Mouse (Mus musculus) megakaryocyte-erythroid progenitor cell, adult 5-6 weeks (primary cell): ENCODE measurements around the gene Gdpd3. TPM values are rescaled to one million over a fixed set of nuclear protein-coding genes. Genes with fewer than 3 reads are reported as not detected.

Source experiments
- total RNA-seq, 2 experiments: library from RNA; stranded (forward) in 1 of 2; stranded (reverse) in 1 of 2; fragments of 200-1000, 215-1000 nt in 1 of 2; fragments of >200 nt in 1 of 2; fragmentation: Nextera tagmentation in 1 of 2; gene quantifications; 2 replicates each; pipeline ENCODE4 v1.2.3; 2014 to 2017

Gene Gdpd3
- total RNA-seq, 2 experiments from 2014 or later = 0.09 to 0.26 TPM

Other genes starting within 250 kb of the Gdpd3 start
- 193 and 244 TPM in 2 replicates for gene Eif3c, start 199.9 kb upstream of the Gdpd3 start, total RNA-seq (2014; fragmentation: Nextera tagmentation)
- gene Eif3c, start 199.9 kb upstream of the Gdpd3 start, total RNA-seq (2017) = 286 and 298 TPM in 2 replicates
- gene Apobr, start 181.4 kb upstream of the Gdpd3 start, total RNA-seq (2014; fragmentation: Nextera tagmentation) = 0.79 and 2.4 TPM in 2 replicates
- 0.89 and 2.4 TPM in 2 replicates for gene Apobr, start 181.4 kb upstream of the Gdpd3 start, total RNA-seq (2017)
- gene Cln3, start 180.5 kb upstream of the Gdpd3 start, total RNA-seq (2014; fragmentation: Nextera tagmentation) = 24.5 and 43.7 TPM in 2 replicates
- gene Cln3, start 180.5 kb upstream of the Gdpd3 start, total RNA-seq (2017) = 3.8 and 9.8 TPM in 2 replicates
- gene Il27, start 171.4 kb upstream of the Gdpd3 start, total RNA-seq (2014; fragmentation: Nextera tagmentation) = not detected in 2 replicates
- gene Il27, start 171.4 kb upstream of the Gdpd3 start, total RNA-seq (2017) = not detected in 2 replicates
- gene Nupr1, start 135.5 kb upstream of the Gdpd3 start, total RNA-seq (2014; fragmentation: Nextera tagmentation) = 6.3 TPM in 1 of 2 replicates, not detected in the other
- gene Nupr1, start 135.5 kb upstream of the Gdpd3 start, total RNA-seq (2017) = 2.7 and 9.9 TPM in 2 replicates
- gene Sgf29, start 117.0 kb upstream of the Gdpd3 start, total RNA-seq (2014; fragmentation: Nextera tagmentation) = 100 and 125 TPM in 2 replicates
- 37.4 and 51.0 TPM in 2 replicates for gene Sgf29, start 117.0 kb upstream of the Gdpd3 start, total RNA-seq (2017)
- not detected in 2 replicates for gene Sult1a1, start 89.9 kb upstream of the Gdpd3 start, total RNA-seq (2014; fragmentation: Nextera tagmentation)
- gene Sult1a1, start 89.9 kb upstream of the Gdpd3 start, total RNA-seq (2017) = not detected in 2 replicates
- 212 and 218 TPM in 2 replicates for gene Bola2, start 70.9 kb upstream of the Gdpd3 start, total RNA-seq (2014; fragmentation: Nextera tagmentation)
- gene Bola2, start 70.9 kb upstream of the Gdpd3 start, total RNA-seq (2017) = 107 and 179 TPM in 2 replicates
- 3.7 and 9.3 TPM in 2 replicates for gene Slx1b, start 70.5 kb upstream of the Gdpd3 start, total RNA-seq (2014; fragmentation: Nextera tagmentation)
- 2.9 and 3.0 TPM in 2 replicates for gene Slx1b, start 70.5 kb upstream of the Gdpd3 start, total RNA-seq (2017)
- gene Coro1a, start 58.5 kb upstream of the Gdpd3 start, total RNA-seq (2014; fragmentation: Nextera tagmentation) = 31.8 and 35.5 TPM in 2 replicates
- gene Coro1a, start 58.5 kb upstream of the Gdpd3 start, total RNA-seq (2017) = 40.7 and 41.2 TPM in 2 replicates
- 41.0 and 45.1 TPM in 2 replicates for gene Mapk3, start 6.7 kb upstream of the Gdpd3 start, total RNA-seq (2014; fragmentation: Nextera tagmentation)
- gene Mapk3, start 6.7 kb upstream of the Gdpd3 start, total RNA-seq (2017) = 17.5 and 20.1 TPM in 2 replicates
- 26.6 and 40.6 TPM in 2 replicates for gene Ypel3, start 10.6 kb downstream of the Gdpd3 start, total RNA-seq (2014; fragmentation: Nextera tagmentation)
- 20.2 and 22.6 TPM in 2 replicates for gene Ypel3, start 10.6 kb downstream of the Gdpd3 start, total RNA-seq (2017)
- 0.69 and 3.1 TPM in 2 replicates for gene Tbx6, start 15.1 kb downstream of the Gdpd3 start, total RNA-seq (2014; fragmentation: Nextera tagmentation)
- not detected in 2 replicates for gene Tbx6, start 15.1 kb downstream of the Gdpd3 start, total RNA-seq (2017)
- 176 and 189 TPM in 2 replicates for gene Ppp4c, start 26.2 kb downstream of the Gdpd3 start, total RNA-seq (2014; fragmentation: Nextera tagmentation)
- 104 and 127 TPM in 2 replicates for gene Ppp4c, start 26.2 kb downstream of the Gdpd3 start, total RNA-seq (2017)
- 0.61 TPM in 1 of 2 replicates, not detected in the other for gene Fam57b, start 31.3 kb downstream of the Gdpd3 start, total RNA-seq (2014; fragmentation: Nextera tagmentation)
- gene Fam57b, start 31.3 kb downstream of the Gdpd3 start, total RNA-seq (2017) = 0.42 TPM in 1 of 2 replicates, not detected in the other
- not detected in 2 replicates for gene 4930451I11Rik, start 65.3 kb downstream of the Gdpd3 start, total RNA-seq (2014; fragmentation: Nextera tagmentation)
- gene 4930451I11Rik, start 65.3 kb downstream of the Gdpd3 start, total RNA-seq (2017) = not detected in 2 replicates
- not detected in 2 replicates for gene Doc2a, start 81.1 kb downstream of the Gdpd3 start, total RNA-seq (2014; fragmentation: Nextera tagmentation)
- not detected in 2 replicates for gene Doc2a, start 81.1 kb downstream of the Gdpd3 start, total RNA-seq (2017)
- gene Hirip3, start 95.6 kb downstream of the Gdpd3 start, total RNA-seq (2014; fragmentation: Nextera tagmentation) = 51.6 and 123 TPM in 2 replicates
- 327 and 333 TPM in 2 replicates for gene Hirip3, start 95.6 kb downstream of the Gdpd3 start, total RNA-seq (2017)
- 124 and 132 TPM in 2 replicates for gene Ino80e, start 96.0 kb downstream of the Gdpd3 start, total RNA-seq (2014; fragmentation: Nextera tagmentation)
- 29.4 and 45.6 TPM in 2 replicates for gene Ino80e, start 96.0 kb downstream of the Gdpd3 start, total RNA-seq (2017)
- gene Taok2, start 118.4 kb downstream of the Gdpd3 start, total RNA-seq (2014; fragmentation: Nextera tagmentation) = 36.1 and 44.2 TPM in 2 replicates
- 22.1 and 25.1 TPM in 2 replicates for gene Taok2, start 118.4 kb downstream of the Gdpd3 start, total RNA-seq (2017)
- gene Tmem219, start 156.6 kb downstream of the Gdpd3 start, total RNA-seq (2014; fragmentation: Nextera tagmentation) = 22.0 and 27.2 TPM in 2 replicates
- gene Tmem219, start 156.6 kb downstream of the Gdpd3 start, total RNA-seq (2017) = 9.2 and 17.9 TPM in 2 replicates
- 14.0 and 18.6 TPM in 2 replicates for gene Kctd13, start 162.5 kb downstream of the Gdpd3 start, total RNA-seq (2014; fragmentation: Nextera tagmentation)
- 9.0 and 22.1 TPM in 2 replicates for gene Kctd13, start 162.5 kb downstream of the Gdpd3 start, total RNA-seq (2017)
- not detected in 2 replicates for gene Asphd1, start 183.2 kb downstream of the Gdpd3 start, total RNA-seq (2014; fragmentation: Nextera tagmentation)
- not detected in 2 replicates for gene Asphd1, start 183.2 kb downstream of the Gdpd3 start, total RNA-seq (2017)
- 3.2 and 4.4 TPM in 2 replicates for gene Sez6l2, start 184.2 kb downstream of the Gdpd3 start, total RNA-seq (2014; fragmentation: Nextera tagmentation)
- gene Sez6l2, start 184.2 kb downstream of the Gdpd3 start, total RNA-seq (2017) = 0.76 TPM in 1 of 2 replicates, not detected in the other
- gene Cdipt, start 209.6 kb downstream of the Gdpd3 start, total RNA-seq (2014; fragmentation: Nextera tagmentation) = 61.3 and 70.2 TPM in 2 replicates
- 31.8 and 49.8 TPM in 2 replicates for gene Cdipt, start 209.6 kb downstream of the Gdpd3 start, total RNA-seq (2017)
- not detected in 2 replicates for gene Cdiptos, start 209.8 kb downstream of the Gdpd3 start, total RNA-seq (2014; fragmentation: Nextera tagmentation)
- 0.23 TPM in 1 of 2 replicates, not detected in the other for gene Cdiptos, start 209.8 kb downstream of the Gdpd3 start, total RNA-seq (2017)
- gene Mvp, start 248.3 kb downstream of the Gdpd3 start, total RNA-seq (2014; fragmentation: Nextera tagmentation) = 5.6 and 7.9 TPM in 2 replicates
- 13.5 and 19.7 TPM in 2 replicates for gene Mvp, start 248.3 kb downstream of the Gdpd3 start, total RNA-seq (2017)